ENCODE assay signal across 8 mouse cellular contexts in the genomic region with DNA sequence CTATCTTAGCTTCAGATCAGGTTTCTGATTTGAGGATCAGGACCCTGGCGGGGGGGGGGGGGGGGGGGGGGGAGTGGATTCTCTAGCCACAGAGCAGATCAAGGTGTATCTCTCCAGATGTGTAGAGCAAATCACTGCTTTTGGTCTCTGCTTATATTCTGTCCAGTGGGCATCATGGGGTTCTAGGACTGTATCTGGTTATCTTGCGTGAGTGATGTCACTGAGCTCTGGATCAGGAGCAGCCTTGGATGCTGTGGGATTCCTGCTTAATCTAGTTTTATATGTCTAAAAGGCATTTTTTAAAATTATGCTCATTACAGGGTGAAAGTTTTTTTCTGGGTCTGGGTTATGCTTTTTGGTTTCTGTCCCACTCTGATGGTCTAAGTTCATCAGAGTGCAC. TPM values are rescaled to one million over a fixed set of nuclear protein-coding genes. Genes with fewer than 3 reads are reported as not detected.
DNase-seq lines count a peak whose midpoint lies in the region; ATAC-seq and TF ChIP-seq lines count a peak whose summit lies in the region.

No protein-coding gene starts in this region.

- ATAC-seq in embryonic facial prominence, embryonic 14.5 days (ENCODE audit: low read depth), result peak; percentile 27
- ATAC-seq in neural tube, embryonic 14.5 days (ENCODE audit: low read depth), result peak; percentile 57

- WGBS in embryonic facial prominence, embryonic 14.5 days, result 38% methylated on average over 2 of the region's 2 CpGs
- 54% methylated on average over 2 of the region's 2 CpGs for WGBS in limb, embryonic 10.5 days
- WGBS in neural tube, embryonic 14.5 days, result 63% methylated on average over 2 of the region's 2 CpGs

- no peaks in the 10 kb centered on the region for H3K27me3 ChIP-seq in embryonic facial prominence, embryonic 14.5 days (replicated peaks; ENCODE audit: control insufficient read depth, insufficient read depth, low read length)
- H3K27me3 ChIP-seq in limb, embryonic 10.5 days (ENCODE audit: low read depth, poor library complexity, severe bottlenecking), result no peaks in the 10 kb centered on the region
- no peaks in the 10 kb centered on the region for H3K27me3 ChIP-seq in neural tube, embryonic 14.5 days (ENCODE audit: control insufficient read depth, insufficient read depth, low read length)

- peak overlapping the region; percentile 89 for H3K9ac ChIP-seq in embryonic facial prominence, embryonic 14.5 days (ENCODE audit: low read depth, low read length)
- H3K9ac ChIP-seq in neural tube, embryonic 14.5 days (replicated peaks; ENCODE audit: low read depth, low read length), result peak overlapping the region; percentile 87

- peak overlapping the region; percentile 93 for H3K27ac ChIP-seq in left cerebral cortex, adult 2 months
- H3K27ac ChIP-seq in embryonic facial prominence, embryonic 14.5 days (replicated peaks; ENCODE audit: low read depth, low read length), result peak overlapping the region; percentile 30; the same call in 1 of the 2 replicates
- peak overlapping the region; percentile 98 for H3K27ac ChIP-seq in limb, embryonic 10.5 days
- H3K27ac ChIP-seq in neural tube, embryonic 14.5 days (ENCODE audit: low read depth, low read length), result peak overlapping the region; percentile 93

- no peak for TF ChIP-seq CTCF in left cerebral cortex, adult 2 months (IDR thresholded peaks at IDR 0.05)

- no peak for DNase-seq in left cerebral cortex, adult 2 months (ENCODE audit: extremely low spot score in 1 of 2, low spot score in 2 of 2)
- no peak for DNase-seq in left cerebral cortex, postnatal 10 days (ENCODE audit: extremely low spot score in 1 of 2, low spot score in 2 of 2)
- no peak for DNase-seq in embryonic facial prominence, embryonic 14.5 days (ENCODE audit: low spot score)
- no peak for DNase-seq in limb, embryonic 10.5 days (ENCODE audit: low spot score)
- DNase-seq in right cerebral cortex, postnatal 36 days (ENCODE audit: low spot score in 2 of 2), result no peak
- no peak for DNase-seq in frontal cortex, postnatal 10 days (ENCODE audit: low spot score in 2 of 2)
- no peak for DNase-seq in frontal cortex, postnatal 14 days (ENCODE audit: low spot score in 2 of 2)

- 0 out of 2 replicates have a peak, but pooled peaks cover 4% of the 10 kb centered on the region for H3K4me1 ChIP-seq in embryonic facial prominence, embryonic 14.5 days (ENCODE audit: control insufficient read depth, insufficient read depth, low read length)
- peaks cover 3% of the 10 kb centered on the region; the same call in 1 of the 2 replicates for H3K4me1 ChIP-seq in limb, embryonic 10.5 days
- H3K4me1 ChIP-seq in neural tube, embryonic 14.5 days (ENCODE audit: control insufficient read depth, insufficient read depth, low read length), result peaks cover 18% of the 10 kb centered on the region; the same call in 1 of the 2 replicates

- H3K36me3 ChIP-seq in embryonic facial prominence, embryonic 14.5 days (ENCODE audit: control insufficient read depth, insufficient read depth, low read length), result no peaks in the 10 kb centered on the region
- peaks cover 20% of the 10 kb centered on the region for H3K36me3 ChIP-seq in limb, embryonic 10.5 days
- no peaks in the 10 kb centered on the region for H3K36me3 ChIP-seq in neural tube, embryonic 14.5 days (ENCODE audit: control insufficient read depth, insufficient read depth, low read length)

- H3K4me3 ChIP-seq in left cerebral cortex, adult 2 months, result peak overlapping the region; percentile 100
- H3K4me3 ChIP-seq in embryonic facial prominence, embryonic 14.5 days (ENCODE audit: low read depth, low read length), result peak overlapping the region; percentile 97
- H3K4me3 ChIP-seq in limb, embryonic 10.5 days, result peak overlapping the region; percentile 96
- H3K4me3 ChIP-seq in neural tube, embryonic 14.5 days (ENCODE audit: low read depth, low read length), result peak overlapping the region; percentile 100

- H3K4me2 ChIP-seq in embryonic facial prominence, embryonic 14.5 days (ENCODE audit: low read depth, low read length), result peak overlapping the region; percentile 79
- H3K4me2 ChIP-seq in neural tube, embryonic 14.5 days (ENCODE audit: low read depth, low read length), result peak overlapping the region; percentile 54

- intact Hi-C loops in left cerebral cortex, adult 2 months (cut with DNase I), result loop anchor here (5.0 kb wide), 1 partner anchor 50 kb away; no protein-coding TSS in a partner anchor
- intact Hi-C loops in left cerebral cortex, postnatal 10 days (cut with DNase I), result no loop called here

- no peaks in the 10 kb centered on the region for H3K9me3 ChIP-seq in embryonic facial prominence, embryonic 14.5 days (ENCODE audit: control insufficient read depth, low read length)
- no peaks in the 10 kb centered on the region for H3K9me3 ChIP-seq in limb, embryonic 10.5 days (replicated peaks)
- no peaks in the 10 kb centered on the region for H3K9me3 ChIP-seq in neural tube, embryonic 14.5 days (ENCODE audit: control insufficient read depth, low read length)

RNA-seq across cellular contexts. Expression of gene Mapk1, which starts 0.5 kb away (rescaled TPM):
- total RNA-seq in left cerebral cortex, adult 2 months (2021), result 100 to 1,000 TPM; 442 to 445 TPM
- 100 to 1,000 TPM; 469 to 480 TPM for total RNA-seq in left cerebral cortex, postnatal 10 days (2021)
- polyA plus RNA-seq in embryonic facial prominence, embryonic 14.5 days (2014; fragmentation: Nextera tagmentation; extraction: Ambion mirVana), result 180 and 182 TPM in 2 replicates
- polyA plus RNA-seq in limb, embryonic 10.5 days (2016; fragmentation: Nextera tagmentation; extraction: Ambion mirVana), result 138 and 141 TPM in 2 replicates
- 229 and 233 TPM in 2 replicates for polyA plus RNA-seq in neural tube, embryonic 14.5 days (2014; fragmentation: Nextera tagmentation; extraction: Ambion mirVana)

Comparison
In these comparisons a context has a peak if more than half of its experiments do, and no peak if none do; other contexts are left out.
1. H3K27ac ChIP-seq: peak in every context shown above with its lines; median percentile 98 in limb, embryonic 10.5 days; 93 in left cerebral cortex, adult 2 months; 93 in neural tube, embryonic 14.5 days; 30 in embryonic facial prominence, embryonic 14.5 days.